Mouse (Mus musculus) embryonic fibroblast, embryonic 13.5 days (primary cell): ENCODE results near the gene Cplx3. TPM values are rescaled to one million over a fixed set of nuclear protein-coding genes. Genes with fewer than 3 reads are reported as not detected.

Source experiments
- H3K27ac ChIP-seq: 2 replicates; pipeline ENCODE4 v1.5.1; 2012; ENCODE audit warnings: low read length, control low read depth, inconsistent platforms; ENCODE audit not compliant: insufficient read depth
- H3K4me1 ChIP-seq: 2 replicates; pipeline ENCODE4 v1.6.1; 2011; ENCODE audit warnings: low read length; ENCODE audit not compliant: control insufficient read depth, insufficient read depth
- H3K4me3 ChIP-seq: 2 replicates; pipeline ENCODE4 v1.5.1; 2011; ENCODE audit warnings: mild to moderate bottlenecking, control low read depth, low read length; ENCODE audit not compliant: insufficient read depth
- CTCF ChIP-seq: IDR thresholded peaks from 2 replicates; pipeline ENCODE4 v1.5.1; 2011; ENCODE audit warnings: mild to moderate bottlenecking, control low read depth, low read length, moderate library complexity, borderline replicate concordance; ENCODE audit not compliant: insufficient read depth
- POLR2A ChIP-seq: IDR thresholded peaks from 2 replicates; pipeline ENCODE4 v1.6.1; 2011; ENCODE audit warnings: low read depth, mild to moderate bottlenecking, control low read depth, low read length, moderate library complexity
- polyA plus RNA-seq: library from polyadenylated mRNA; stranded (reverse); fragments of >200 nt; gene quantifications from 2 replicates; pipeline ENCODE4 v1.2.4, GENCODE M21; 2011; ENCODE audit warnings: low read depth; ENCODE audit not compliant: missing spikeins, insufficient read length

Cplx3 gene
- polyA plus RNA-seq, 1 experiment: not detected

DNA sequence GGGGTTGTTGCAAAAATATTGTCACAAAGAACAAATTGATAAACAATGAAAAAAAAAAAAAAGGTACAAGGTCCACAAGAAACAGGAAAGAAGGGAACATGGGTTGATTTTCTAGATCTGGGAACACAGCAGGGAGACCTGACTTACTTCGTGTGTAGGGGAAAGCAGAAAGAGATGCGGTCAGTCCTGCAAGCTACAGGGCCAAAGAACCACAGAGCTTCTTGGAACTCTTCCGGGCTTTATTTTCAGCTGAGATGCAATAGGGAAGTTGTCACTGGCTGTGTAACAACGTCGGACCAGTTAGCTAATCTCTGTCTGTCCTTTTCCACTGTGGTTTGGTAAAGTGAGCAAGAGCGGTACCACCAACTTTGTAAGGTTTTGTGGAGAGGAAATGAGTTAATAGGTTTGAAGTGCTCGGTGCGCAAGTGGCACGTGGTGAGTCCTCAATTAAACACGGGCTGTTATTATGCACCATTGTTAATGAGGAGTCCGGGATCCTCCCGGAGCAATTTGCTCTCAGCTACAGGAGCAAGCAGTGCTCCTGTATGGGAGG lies 40.5 kb upstream of the Cplx3 start:
- Histone ChIP-seq H3K4me3 (no peak overlapping the region), H3K27ac (no peak overlapping the region), H3K4me1 (peaks cover 5% of the 10 kb centered on the region; the same call in 1 of the 2 replicates)
- TF ChIP-seq POLR2A (no peak), CTCF (no peak)

DNA sequence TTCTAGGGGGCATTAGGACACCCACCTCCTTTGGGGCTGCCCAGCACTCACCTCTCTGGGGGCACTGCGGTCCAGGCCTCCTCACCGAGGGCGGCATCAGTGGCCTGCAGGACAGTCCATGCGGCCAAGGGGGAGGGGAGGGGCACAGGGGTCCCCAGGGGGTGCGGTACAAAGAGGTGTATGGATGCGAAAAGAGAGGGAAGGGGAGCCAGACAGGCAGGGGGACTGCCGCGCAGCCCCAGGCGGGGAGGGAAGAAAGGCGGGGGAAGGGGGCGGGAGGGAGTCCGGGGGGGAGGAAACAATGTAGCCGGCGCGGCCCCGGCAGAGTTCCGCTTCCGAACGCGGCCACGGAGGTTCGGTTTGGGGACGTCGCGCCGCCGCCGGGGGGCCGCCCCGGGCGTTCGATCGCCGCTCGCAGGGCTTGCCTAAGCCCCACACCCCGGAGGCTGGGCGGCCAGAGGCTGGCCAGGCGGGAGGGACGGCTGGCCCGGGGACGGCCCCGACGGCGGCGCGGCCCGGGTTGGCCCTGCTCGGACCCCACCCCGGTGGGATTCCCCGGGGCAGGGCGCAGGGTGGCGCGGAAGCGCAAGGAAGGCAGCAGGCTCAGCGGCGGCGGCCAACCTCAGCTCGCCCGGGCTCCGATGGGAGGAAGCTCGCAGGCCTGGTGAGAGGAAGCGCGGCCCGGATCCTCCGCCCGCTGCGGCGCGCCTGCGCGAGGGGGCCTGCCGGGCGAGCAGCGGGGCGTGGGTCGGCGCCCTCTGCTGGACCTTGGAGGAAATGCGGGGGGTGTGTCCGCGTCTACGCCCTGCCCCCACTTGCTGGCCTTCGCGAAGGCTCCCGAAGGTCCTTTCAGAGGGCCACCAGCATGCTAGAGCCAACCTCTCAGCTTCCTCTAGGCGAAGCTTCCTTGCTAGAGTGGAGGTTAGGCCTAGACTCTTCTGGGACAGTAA lies 39.1 kb upstream of the Cplx3 start:
- TF ChIP-seq POLR2A (peak; percentile 72), CTCF (peak; percentile 79)
- Histone ChIP-seq H3K27ac (peak overlapping the region; percentile 95), H3K4me1 (peaks cover 16% of the 10 kb centered on the region; the same call in 1 of the 2 replicates), H3K4me3 (peak overlapping the region; percentile 67)

DNA sequence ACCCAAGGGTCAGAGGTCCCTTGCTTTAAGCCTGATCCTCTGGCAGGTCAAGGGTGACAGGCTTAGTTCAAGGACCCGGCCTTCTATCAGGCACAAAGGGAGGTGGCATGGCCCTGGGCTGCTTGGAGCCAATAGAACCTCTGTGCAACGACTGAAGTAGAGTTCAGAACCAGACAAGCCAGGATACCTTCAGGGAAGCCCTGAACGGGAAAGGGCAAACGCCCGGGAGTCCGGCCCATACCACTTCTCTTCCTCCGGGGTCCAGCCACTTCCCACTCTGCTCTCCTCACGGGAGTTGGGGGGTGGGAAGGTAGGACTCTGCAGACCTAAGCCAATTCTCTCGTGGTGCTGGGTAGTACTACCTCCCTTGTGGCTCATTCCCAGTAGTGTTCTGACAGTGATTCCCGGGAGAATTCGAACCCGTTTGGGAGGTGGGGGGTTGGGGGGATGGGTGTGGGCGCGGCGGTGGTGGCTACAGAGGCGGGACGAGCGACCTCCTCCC lies 38.4 kb upstream of the Cplx3 start:
- peaks cover 22% of the 10 kb centered on the region for H3K4me1 ChIP-seq
- H3K27ac ChIP-seq: no peak overlapping the region
- peak overlapping the region; percentile 67 for H3K4me3 ChIP-seq
- TF ChIP-seq CTCF: no peak
- TF ChIP-seq POLR2A: no peak

GRCm38 (mm10) chr9:57643856-57644180 lies 37.7 kb upstream of the Cplx3 start:
- H3K4me3 ChIP-seq: peak overlapping the region; percentile 67
- H3K4me1 ChIP-seq: peaks cover 26% of the 10 kb centered on the region
- TF ChIP-seq CTCF (no peak), POLR2A (no peak)
- no peak overlapping the region for H3K27ac ChIP-seq

DNA sequence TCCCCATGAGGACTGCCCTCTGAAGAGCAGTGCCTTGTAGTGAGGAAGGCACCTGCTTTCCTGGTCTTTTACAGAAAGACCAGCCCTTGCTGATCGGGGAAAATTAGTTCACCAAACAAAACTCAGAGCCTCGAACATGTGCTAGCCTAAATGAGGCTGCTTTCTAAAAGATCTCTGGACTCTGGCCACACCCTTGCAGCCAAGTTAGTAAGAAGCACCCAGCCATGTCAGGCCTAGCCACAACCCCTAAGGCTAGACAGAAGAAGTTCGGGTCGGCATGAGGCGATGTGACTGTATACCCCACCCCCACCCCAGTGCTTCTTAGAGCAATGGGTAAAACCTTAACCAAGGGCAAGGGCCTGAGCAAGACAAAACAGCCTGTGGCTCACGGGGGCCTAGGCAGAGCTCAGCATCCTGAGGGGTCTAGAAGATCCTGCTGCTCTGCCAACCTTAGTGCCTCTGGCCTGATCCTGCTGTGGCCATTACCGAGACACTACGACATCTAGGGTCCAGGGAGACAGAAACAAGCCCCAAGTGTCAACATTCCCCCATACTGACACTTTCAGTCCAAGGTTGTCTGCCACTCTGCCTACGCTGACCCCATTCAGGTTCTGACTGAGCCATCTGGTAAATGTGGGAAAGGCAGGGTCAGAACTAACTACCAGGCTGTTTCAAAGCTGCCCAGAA lies 37.2 kb upstream of the Cplx3 start:
- Histone ChIP-seq H3K4me1 (peaks cover 31% of the 10 kb centered on the region), H3K4me3 (peak overlapping the region; percentile 67), H3K27ac (no peak overlapping the region)
- no peak for TF ChIP-seq CTCF
- no peak for TF ChIP-seq POLR2A

GRCm38 (mm10) chr9:57641775-57642550 lies 35.9 kb upstream of the Cplx3 start:
- peaks cover 43% of the 10 kb centered on the region for H3K4me1 ChIP-seq
- TF ChIP-seq POLR2A (no peak), CTCF (no peak)
- H3K27ac ChIP-seq: no peak overlapping the region
- H3K4me3 ChIP-seq: no peak overlapping the region

GRCm38 (mm10) chr9:57641022-57641421 lies 34.9 kb upstream of the Cplx3 start:
- Histone ChIP-seq H3K4me1 (peaks cover 49% of the 10 kb centered on the region), H3K4me3 (no peak overlapping the region), H3K27ac (peak overlapping the region; percentile 26; the same call in 1 of the 2 replicates)
- no peak for TF ChIP-seq POLR2A
- no peak for TF ChIP-seq CTCF

DNA sequence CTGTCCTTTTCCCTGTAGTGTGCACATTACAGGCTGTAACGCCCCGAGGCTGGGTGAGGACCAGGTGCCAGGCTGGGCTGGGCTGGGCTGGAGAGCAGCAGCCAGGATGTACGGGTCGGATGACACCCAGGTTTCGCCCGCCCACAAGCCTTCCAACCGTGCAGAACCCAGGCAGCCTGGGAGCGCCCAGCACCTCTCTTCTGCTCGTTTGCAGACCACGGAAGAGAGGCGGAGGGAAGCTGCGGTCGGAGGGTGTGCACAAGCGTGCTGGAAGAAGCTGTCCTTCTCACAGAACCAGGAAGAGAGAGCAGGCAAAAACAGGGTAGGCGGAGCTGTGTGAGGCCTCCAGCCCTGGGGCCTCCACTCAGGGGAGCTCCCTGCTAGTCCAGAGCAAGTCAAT lies 34.3 kb upstream of the Cplx3 start:
- TF ChIP-seq POLR2A: no peak
- TF ChIP-seq CTCF: no peak
- Histone ChIP-seq H3K4me3 (no peak overlapping the region), H3K4me1 (peaks cover 49% of the 10 kb centered on the region), H3K27ac (peak overlapping the region; percentile 26; the same call in 1 of the 2 replicates)

DNA sequence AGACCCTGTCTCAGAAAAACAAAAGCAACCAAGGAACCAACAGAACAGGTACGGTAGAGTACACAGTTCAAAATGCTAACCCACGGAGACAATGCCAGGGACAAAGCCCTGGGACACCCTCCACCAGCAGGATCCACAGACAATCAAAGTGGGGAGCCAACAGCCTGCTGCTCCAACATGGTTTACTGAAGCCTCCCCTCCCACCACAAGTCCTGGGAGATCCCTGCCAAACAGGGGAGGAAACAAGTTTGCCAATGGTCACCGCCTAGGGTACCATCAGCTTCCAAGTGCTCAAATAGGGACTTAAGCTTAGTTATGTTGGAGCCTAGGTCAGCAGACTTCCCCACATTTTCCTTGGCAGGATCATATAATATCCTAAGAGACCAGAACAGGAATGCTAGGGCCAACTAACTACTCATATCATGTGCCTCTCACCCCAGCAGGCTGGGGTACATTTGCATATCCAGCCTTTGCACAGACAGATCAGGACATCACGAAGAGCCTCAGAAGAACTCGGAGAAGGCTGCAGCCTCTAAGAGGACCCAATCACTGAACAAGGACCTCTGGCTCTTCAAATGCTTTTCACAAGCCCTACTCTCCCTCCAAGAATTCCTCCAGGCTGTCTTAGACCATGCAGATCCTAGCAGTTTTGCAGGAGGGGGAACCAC lies 33.7 kb upstream of the Cplx3 start:
- no peak overlapping the region for H3K4me3 ChIP-seq

More for the DNA sequence above, 33.7 kb upstream of the Cplx3 start:
- peaks cover 49% of the 10 kb centered on the region for H3K4me1 ChIP-seq
- H3K27ac ChIP-seq: peak overlapping the region; percentile 26
- TF ChIP-seq POLR2A (no peak), CTCF (no peak)
